Mouse (Mus musculus): ENCODE results near the gene Pxn. TPM values are rescaled to one million over a fixed set of nuclear protein-coding genes. Genes with fewer than 3 reads are reported as not detected.
"Not testable (repeated sequence)": the region's sequence is repeated elsewhere in the genome, so short reads cannot be mapped to it uniquely, and the experiment has no call there.

Pxn gene
- polyA plus RNA-seq, 1 experiment = 68.7 TPM

GRCm38 (mm10) chr5:115551386-115551785 is 44.9 kb downstream of the Pxn start:
- DNase-seq (ENCODE audit: low spot score) = no peak

- no peak for DNase-seq (ENCODE audit: low spot score)
These were observed 45.3 kb downstream of the Pxn start for GRCm38 (mm10) chr5:115551799-115552198.

- no peak for DNase-seq (ENCODE audit: low spot score)
These were observed 47.4 kb downstream of the Pxn start for GRCm38 (mm10) chr5:115553801-115554420.

DNA sequence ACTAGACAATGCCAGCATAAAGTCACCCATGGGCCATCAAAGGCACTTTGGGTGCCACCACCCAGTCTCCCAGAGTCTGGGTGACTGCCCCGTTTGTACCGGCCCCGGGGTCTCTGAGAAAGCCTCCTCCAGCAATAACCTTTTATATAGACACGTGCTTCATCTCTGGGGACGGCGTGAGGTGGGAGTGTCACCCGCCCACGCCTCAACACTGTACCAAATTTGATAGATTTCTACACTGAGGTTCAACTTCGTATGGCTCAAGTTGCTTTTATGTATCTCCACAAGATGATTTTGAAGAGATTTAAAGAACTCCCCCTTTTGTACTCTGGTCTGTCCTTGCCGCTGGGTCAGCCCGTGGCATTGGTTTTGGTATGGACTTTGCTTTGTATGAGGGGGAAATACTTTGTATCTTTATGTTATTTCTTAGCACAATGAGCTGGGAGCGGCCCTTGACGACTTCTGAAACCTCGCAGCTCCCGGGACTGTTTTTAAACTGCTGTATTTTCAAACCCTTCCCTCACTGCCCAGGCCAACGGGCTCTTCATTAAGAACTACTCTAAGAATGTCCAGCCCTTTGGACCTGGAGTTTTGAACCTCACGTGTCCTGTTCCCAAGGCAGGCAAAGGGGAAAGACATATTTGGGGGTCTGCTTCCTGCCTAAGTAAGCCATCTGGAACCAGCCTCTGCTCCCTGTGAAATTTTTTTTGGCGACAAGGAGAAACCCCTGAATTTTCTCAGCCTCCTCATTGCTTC is 48.2 kb downstream of the Pxn start:
- DNase-seq (ENCODE audit: low spot score) = no peak

DNA sequence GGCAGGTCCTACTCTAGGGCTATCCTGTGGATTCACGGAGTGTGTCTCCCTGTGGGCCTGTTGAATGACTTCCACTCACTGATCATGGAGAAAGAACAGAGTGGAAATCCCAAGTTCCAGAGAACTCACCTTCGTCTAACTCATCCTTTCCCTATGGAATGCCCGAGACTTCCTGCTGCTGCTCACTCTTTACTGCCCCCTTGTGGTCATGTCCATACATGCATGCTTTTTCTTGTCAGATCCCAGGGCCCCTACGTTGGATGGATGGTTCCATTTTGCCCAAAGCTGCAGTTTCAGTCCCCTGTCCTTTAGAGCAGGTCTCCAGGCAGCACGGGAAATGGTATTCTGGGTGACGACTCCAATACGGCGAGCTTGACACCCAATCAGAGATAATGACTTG is 49.7 kb downstream of the Pxn start:
- no peak for DNase-seq (ENCODE audit: low spot score)

- DNase-seq (ENCODE audit: low spot score) = no peak
These were observed 51.8 kb downstream of the Pxn start for GRCm38 (mm10) chr5:115558182-115558794.

DNA sequence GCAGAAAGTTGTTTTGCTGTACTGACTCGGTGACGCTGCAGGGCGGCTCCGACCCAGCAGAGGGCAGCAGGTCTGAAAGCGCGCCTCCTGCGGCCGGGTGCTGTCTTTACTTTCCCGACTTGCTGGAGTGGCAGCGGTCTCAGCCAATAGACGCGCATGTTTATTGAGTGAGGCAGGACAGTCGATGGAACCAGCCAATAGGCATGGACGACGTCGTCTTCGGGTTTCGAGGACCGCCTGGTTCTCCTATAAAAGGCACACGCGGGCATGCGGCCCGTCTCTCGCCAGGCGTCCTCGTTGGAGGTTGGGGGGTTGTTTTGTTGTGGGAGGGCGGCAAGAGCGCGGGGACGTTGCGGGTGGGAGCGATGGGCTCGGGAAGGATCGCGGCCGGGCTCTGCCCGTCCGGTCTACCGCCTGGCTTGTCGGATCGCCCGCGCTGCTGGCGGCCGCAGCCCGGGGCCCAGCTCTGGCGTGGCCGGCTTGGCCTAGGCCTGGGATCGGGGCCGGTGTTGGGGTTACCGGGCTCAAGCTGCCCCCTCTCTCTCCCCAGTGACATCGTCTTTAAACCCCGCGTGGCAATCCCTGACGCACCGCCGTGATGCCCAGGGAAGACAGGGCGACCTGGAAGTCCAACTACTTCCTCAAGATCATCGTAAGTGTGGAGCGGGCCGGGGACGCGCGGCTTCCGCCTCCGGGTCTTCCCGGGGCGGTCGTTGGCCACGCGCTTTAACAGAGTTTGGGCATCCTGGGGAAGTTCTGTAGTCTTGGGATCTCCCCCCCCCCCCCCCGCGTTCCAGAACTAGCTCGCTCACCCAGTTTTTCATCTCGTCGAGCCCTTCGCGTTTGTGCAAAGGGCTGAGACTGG is 53.0 kb downstream of the Pxn start, which contains the start of gene Rplp0:
Gene Rplp0, plus strand, starts transcription at position 231 of the 865 bp plus-strand sequence.
- DNase-seq (ENCODE audit: low spot score) = peak; percentile 99

GRCm38 (mm10) chr5:115560336-115560905 is 53.9 kb downstream of the Pxn start:
- no peak for DNase-seq (ENCODE audit: low spot score)

GRCm38 (mm10) chr5:115563771-115564585 is 57.5 kb downstream of the Pxn start:
- no peak for DNase-seq (ENCODE audit: low spot score)

DNA sequence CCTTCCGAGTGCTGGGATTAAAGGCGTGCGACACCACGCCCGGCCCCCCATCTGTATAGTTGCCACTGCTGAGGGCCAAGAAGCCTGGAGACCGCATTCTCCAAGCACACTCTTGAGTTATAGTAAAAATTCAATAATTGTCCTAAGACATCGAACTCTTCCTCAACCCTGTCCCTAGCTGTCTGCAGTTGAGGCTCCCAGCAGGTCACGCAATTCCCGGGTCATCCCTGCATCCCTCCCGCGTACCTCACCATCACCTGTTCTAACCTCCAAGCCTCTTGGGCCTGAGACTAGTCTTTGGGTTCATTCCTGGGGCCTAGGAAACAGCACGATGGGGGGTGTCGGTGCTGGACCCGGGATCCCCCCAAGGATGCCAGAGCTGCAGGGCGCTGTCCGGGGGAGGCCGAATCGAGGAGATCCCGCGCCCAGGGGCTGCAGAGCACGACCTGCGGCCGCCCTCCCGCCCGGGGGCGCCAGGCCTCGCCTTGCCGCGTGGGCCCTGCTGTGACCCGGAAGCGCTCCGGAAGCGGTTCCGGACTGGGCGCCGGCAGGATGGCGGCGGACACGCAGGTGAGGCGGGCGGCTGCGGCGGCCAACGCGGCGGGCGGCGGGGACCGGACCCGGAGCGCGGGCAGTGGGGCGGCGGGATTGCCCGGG is 58.4 kb downstream of the Pxn start, which contains the start of gene Gcn1l1:
Gene Gcn1l1, plus strand, starts transcription at position 518 of the 657 bp plus-strand sequence.
- peak; percentile 78 for DNase-seq (ENCODE audit: low spot score)

DNA sequence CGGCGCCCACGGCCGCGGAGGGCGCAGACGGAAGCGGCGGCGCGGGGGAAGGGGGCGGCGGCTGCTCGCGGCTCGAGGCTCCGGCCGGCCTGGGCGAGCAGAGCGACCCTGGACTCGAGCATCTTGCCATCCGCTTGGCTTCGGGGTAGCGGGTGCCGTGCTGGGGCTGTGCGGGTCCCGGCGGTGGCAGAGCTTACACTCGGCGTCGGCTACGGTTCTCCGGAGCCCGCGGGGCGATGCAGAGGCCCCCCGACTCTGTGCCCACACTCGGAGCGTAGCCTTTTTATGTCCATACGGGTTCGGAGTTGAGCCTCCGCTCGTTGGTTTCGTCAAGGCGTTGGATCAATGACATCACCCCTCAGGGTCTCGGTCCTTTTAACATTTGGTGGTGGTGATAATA is 58.9 kb downstream of the Pxn start:
- no peak for DNase-seq (ENCODE audit: low spot score)

- no peak for DNase-seq (ENCODE audit: low spot score)
These were observed 62.2 kb downstream of the Pxn start for GRCm38 (mm10) chr5:115568681-115569080.

DNA sequence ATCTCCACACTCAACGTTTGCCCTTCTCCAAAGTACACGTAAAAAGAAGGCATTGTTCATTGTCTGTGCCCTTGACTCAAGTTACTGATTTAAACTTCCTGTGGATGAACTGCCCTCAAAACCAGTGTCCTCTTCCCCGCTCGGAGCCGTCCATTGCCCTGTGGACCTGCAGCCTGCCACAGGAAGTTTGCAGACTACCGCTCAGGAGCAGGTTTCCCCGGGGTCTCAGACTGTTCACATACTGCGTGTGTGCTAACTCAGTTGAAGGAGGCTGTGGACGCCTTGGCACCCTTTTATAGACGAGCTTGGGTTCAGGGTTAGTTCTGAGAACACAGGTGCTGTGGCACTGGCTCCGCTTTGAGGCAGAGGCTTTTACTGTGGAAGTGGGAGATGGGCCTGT is 62.8 kb downstream of the Pxn start:
- no peak for DNase-seq (ENCODE audit: low spot score)

DNA sequence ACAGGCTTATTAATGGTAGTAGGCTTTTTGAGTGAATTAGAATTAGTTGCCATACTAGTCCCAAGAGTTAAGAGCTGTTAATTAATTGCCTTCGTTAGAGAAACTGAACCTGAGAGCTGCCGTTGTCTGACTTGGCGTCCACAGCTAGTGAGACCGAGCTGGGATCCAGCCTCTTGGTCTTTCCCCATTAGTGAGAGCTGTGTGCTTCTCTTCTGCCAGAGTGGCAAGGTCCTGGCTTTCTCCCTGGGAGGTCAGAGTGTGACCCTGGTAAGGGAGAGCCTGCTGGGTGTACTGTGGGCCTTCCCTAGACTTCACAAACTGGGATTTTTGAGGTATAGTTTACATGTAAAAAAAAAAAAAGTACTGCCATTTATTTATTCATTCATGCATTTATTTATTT is 63.2 kb downstream of the Pxn start:
- no peak for DNase-seq (ENCODE audit: low spot score)

- no peak for DNase-seq (ENCODE audit: low spot score)
These were observed 64.6 kb downstream of the Pxn start for GRCm38 (mm10) chr5:115571086-115571485.

DNA sequence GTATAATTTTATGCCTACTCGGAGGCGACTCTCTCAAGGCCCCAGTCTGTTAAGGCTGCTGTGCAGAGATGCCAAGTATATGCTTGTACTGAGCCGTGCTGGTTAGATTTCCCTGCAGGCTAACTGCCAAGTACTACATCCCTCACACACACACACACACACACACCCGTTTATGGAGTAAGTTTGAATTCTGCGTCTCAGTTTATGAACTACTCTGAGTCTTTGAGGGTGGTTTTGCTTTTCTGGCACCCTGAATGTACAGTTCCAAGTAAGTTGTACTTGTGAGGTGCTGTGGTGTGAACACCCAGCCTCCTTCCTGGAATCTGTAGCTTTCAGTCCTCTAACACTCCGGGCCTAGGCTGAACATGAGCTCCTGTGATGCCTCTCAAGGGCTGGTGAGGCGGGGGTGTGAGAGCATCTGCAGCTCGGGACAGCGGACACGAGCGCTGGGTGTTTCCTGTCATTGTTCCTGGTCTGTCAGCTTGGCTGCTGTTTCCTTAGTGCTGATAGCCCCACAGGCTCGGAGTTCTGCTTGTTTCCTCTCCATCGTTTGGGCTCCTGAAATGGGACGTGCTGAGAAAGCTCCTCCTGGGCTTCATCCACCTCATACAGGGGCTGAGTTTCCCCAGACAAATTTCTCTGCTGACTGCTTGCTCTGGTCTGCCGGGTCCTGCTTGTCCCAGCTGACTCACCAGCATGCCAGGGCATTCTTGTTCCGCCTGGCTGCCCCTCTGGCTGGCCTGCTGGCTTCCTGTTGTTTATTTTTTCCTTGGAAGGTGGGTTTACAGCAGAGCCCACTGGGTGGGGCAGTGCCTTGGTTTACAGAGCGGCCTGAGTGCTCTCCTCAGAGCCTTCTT is 66.4 kb downstream of the Pxn start:
- DNase-seq (ENCODE audit: low spot score) = no peak

DNA sequence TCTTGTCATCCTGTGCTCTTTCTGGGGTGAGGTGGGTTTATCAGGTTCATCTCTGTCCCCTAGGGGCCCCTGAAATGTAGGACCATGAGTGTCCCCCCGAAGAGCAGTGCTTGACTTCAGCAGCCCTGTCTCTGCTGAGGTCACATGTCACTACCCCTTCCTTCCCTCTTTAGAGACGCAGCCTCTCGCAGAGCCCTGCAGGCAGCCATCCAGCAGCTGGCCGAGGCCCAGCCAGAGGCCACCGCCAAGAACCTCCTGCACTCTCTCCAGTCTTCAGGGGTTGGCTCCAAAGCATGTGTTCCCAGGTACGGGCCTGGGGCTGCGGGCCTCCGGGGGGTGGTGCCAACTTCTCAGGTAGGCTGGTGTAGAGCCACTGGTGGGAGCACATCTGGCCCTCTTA is 68.5 kb downstream of the Pxn start:
- DNase-seq (ENCODE audit: low spot score) = no peak

GRCm38 (mm10) chr5:115577686-115578085 is 71.2 kb downstream of the Pxn start:
- not testable (repeated sequence) for DNase-seq (ENCODE audit: low spot score)

GRCm38 (mm10) chr5:115578922-115579321 is 72.4 kb downstream of the Pxn start:
- DNase-seq (ENCODE audit: low spot score) = no peak

Measured in urinary bladder, adult 2 months (tissue).